Mouse (Mus musculus): ENCODE measurements around the gene Gm7145.
A peak's percentile ranks its signal among the peaks of the same experiment; 100 is the strongest.
"Not testable (repeated sequence)": the region's sequence is repeated elsewhere in the genome, so short reads cannot be mapped to it uniquely, and the experiment has no call there.

Gene Gm7145

DNA sequence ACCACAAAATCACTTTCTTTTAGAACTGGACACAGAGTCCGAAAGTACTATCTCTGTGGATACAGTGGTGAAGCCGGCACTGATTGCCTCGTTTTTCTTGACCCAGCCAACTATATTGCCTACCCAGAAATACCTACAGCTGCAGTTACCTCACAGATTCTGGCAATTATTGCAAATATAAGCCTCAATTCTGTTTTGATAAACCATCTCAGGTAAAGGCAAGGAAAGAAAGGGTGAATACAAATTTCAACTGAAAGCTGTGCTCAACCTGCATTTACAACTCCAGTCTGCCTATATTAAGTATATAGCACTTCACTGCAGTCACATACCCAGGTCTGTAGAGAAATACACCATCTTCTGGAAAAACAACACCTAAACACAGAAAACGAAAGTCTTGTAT, at the start of gene Gm7145:
TSS of gene Gm7145 (plus strand) at position 301 of the 400 bp plus-strand sequence.
- no peak for DNase-seq

DNA sequence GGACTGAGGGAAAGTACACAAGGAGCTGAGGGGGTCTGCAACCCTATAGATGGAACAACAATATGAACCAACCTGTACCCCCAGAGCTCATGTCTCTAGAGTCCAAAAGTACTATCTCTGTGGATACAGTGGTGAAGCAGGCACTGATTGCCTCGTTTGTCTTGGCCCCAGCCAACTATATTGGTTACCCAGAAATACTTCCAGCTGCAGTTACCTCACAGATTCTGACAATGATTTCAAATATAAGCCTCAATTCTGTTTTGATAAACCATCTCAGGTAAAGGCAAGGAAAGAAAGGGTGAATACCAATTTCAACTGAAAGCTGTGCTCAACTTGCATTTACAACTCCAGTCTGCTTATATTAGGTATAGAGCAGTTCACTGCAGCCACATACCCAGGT, 38.0 kb upstream of the Gm7145 start, which contains the start of gene Gm28168:
TSS of gene Gm28168 (plus strand) at position 301 of the 400 bp plus-strand sequence.
- DNase-seq = not testable (repeated sequence)

GRCm38 (mm10) chr1:118003876-118004275, 38.1 kb downstream of the Gm7145 start:
- not testable (repeated sequence) for DNase-seq

GRCm38 (mm10) chr1:118012736-118013135, 47.0 kb downstream of the Gm7145 start:
- peak; percentile 58 for DNase-seq

All from heart, adult 11 months (tissue).